Mouse (Mus musculus) embryo, embryonic 10.5 days (tissue): ENCODE data around the gene Olfr678.
"Not testable (repeated sequence)": the region's sequence is repeated elsewhere in the genome, so short reads cannot be mapped to it uniquely, and the experiment has no call there.

Experiments used
- DNase-seq: peaks from one replicate; pipeline ENCODE4 v3.0.0-alpha.2; 2015; ENCODE audit warnings: low spot score

The Olfr678 gene

DNA sequence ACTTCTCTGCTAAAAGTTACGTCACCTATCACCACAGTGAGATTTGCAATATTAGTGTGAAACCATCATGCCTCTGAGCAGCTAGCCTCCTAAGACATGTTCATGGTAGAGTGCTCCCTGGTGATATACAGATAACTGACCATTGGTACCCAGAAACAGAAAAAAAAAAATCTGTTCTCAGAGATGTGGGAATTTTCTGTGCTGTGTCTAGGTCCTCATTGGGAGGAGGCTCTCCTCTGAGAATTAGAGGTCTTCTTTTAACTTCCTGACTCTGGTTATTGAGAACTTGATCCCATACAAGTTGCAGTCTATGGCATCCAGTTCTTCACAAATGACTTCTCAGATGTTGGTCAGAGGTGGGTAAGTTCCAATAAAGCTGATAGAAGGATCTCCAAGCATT is at the start of gene Olfr678:
Gene Olfr678, plus strand, starts transcription at position 301 of the 400 bp plus-strand sequence.
- DNase-seq = no peak

DNA sequence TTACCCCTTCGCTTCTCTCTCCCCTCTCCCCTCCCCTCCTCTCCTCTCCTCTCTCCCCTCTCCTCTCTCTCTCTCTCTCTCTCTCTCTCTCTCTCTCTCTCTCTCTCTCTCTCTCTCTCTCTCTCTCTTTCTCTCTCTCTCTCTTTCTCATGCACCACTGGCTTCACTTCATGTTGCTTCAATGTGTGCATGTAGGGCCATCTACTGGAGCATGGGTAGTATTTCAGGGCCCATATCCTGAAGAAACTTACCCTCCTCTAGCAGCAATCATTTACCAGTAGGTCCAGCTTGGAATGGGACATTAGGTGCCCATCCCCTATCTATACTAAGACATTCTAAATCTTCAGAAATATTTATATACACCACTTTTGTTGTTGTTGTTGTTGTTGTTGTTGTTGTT is 41.7 kb upstream of the Olfr678 start:
- peak; percentile 1 for DNase-seq

DNA sequence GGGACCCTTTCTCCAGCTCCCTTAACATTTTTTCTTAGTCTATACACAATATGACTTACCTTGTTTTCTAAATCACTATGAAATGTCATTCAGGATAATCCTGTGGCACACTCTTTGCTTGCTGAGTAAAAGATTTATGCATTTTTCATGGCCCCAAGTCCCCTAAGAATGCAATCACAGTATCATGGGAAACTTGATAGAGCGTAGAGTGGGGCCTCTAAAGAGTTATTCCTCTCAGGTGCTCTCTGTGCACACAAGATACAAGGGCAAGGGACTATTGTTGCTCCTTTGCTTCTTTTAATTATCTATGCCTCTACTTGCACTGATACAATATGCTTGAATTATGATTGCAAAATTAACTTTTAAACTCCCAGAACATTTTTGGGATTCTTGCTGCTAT is 35.9 kb upstream of the Olfr678 start, which contains the start of gene Olfr675:
Gene Olfr675, minus strand, starts transcription at position 101 of the 400 bp plus-strand sequence.
- no peak for DNase-seq

DNA sequence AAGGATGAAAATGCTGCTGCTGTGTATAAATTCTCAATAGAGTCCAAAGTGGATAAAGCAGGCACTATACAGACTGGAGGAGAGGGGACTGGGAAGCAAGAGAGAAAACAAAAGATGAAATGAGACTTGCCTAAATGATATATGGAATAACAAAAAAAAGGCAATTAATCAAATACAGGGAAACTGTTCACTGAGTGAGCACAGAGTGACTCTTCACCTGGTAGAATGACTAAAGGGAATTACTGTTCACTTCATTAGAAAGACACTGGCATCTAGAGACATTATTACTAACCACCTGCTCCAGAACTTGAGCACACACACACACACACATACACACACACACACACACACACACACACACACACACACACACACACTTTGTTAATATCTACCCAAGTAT is 31.9 kb upstream of the Olfr678 start, which contains the start of gene Olfr676:
Gene Olfr676, plus strand, starts transcription at position 301 of the 400 bp plus-strand sequence.
- no peak for DNase-seq

DNA sequence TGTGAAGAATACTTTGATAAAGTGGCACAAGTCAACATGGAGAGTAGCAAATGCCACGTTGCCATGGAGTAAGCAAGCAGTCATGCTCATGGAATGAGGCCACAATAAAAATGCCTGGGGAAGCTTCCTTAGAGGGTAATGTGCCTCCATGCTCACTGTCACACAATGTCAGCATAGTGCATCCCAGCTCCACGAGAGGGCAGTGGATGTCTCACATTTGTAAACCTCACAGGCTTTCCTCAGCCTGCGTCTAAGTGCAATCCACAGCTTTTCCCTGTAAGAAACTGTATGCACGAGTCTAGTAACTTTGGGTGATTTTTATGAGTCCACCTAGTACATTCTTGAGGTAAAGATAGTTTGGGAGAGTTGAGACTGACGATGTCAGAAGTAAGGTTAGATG is 30.4 kb upstream of the Olfr678 start:
- peak; percentile 9 for DNase-seq

DNA sequence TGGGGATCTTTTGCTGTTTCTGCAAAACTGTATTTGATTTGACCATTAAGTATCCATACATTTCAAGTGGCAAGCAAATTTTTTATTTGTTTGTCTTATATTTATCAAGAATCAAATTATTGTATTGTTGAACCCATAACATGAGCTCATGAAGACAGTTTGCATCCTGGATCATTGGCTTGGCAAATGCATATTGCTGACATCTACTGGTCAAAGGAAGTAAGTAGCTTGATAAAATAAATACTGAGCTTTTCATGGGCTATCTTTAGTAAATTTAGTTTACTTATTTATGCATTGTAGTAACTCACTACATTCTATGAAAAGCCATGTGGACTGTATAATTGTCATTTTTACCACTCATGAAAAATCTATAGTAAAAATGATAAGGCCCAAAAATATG is 5.3 kb upstream of the Olfr678 start:
- DNase-seq = no peak

DNA sequence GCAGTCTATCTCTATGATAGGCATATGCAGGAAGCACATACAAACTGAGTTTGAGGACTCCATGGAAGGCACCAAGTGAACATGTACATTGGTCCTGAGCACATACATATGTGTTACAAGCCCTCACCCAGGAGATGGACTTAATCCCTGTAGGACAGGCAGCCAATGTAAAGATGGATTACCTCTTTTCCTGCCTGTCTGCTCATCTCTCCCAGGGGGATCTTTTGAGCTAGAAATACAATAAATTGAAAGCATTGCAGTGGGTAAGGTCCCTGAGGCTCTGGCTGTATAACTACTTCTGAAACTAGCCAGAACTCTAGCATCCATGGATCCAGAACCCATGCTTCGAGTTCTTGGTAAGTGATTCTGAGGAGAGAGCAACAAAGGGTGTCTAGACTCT is 16.6 kb downstream of the Olfr678 start, which contains the start of gene Olfr679:
Gene Olfr679, plus strand, starts transcription at position 301 of the 400 bp plus-strand sequence.
- no peak for DNase-seq

DNA sequence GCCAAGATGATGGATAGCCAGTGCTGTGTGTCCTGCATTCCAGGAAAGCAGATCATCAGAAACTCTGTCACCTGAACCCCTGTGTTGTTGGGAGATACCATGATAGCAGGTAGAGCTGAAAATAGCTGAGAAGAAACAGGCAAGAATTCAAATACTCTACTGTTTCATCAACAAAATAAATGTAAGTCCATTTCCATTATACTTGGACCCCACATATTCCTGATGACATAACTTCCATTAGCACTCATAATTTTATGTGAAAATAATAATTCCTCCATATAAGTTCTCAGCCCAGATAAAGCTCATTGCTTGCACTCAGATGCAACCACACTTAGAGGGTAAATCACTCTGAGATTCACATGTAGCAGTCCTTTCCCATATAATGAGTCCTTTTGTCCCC is 28.4 kb downstream of the Olfr678 start, which contains the start of gene Olfr680-ps1:
Gene Olfr680-ps1, minus strand, starts transcription at position 101 of the 400 bp plus-strand sequence.
- not testable (repeated sequence) for DNase-seq

DNA sequence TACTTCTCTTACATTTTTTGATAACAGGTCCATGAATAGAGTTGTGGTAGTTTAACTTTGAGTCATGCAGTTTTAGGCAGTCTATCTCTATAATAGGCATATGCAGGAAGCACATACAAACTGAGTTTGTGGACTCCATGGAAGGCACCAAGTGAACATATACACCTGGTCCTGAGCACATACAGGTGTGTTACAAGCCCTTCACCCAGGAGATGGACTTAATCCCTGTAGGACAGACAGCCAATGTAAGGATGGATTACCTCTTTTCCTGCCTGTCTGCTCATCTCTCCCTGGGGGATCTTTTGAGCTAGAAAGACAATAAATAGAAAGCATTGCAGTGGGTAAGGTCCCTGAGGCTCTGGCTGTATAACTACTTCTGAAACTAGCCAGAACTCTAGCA is 52.3 kb downstream of the Olfr678 start, which contains the start of gene Olfr681:
Gene Olfr681, plus strand, starts transcription at position 301 of the 400 bp plus-strand sequence.
- DNase-seq = no peak
